Mouse (Mus musculus): ENCODE results near the gene Ccdc6.

GRCm38 (mm10) chr10:70186136-70186535 lies 89.2 kb downstream of the Ccdc6 start:
- TF ChIP-seq POLR2A (IDR thresholded peaks at IDR 0.05; ENCODE audit: insufficient read depth, low read length) (no peak), EP300 (IDR thresholded peaks at IDR 0.05; ENCODE audit: insufficient read depth, low read depth, low read length) (no peak)
